8 mouse cellular contexts compared by ENCODE assay signal in genomic region chr8:94899262-94899661, GRCm38 (mm10). TPM values are rescaled to one million over a fixed set of nuclear protein-coding genes. Genes with fewer than 3 reads are reported as not detected.
DNase-seq lines count a peak whose midpoint lies in the region; ATAC-seq lines count a peak whose summit lies in the region.

No protein-coding gene starts in this region.

- WGBS in heart, embryonic 12.5 days = 6% methylated on average over 11 of the region's 11 CpGs
- 19% methylated on average over 11 of the region's 11 CpGs for WGBS in limb, embryonic 15.5 days
- 15% methylated on average over 11 of the region's 11 CpGs for WGBS in neural tube, embryonic 13.5 days

- H3K4me1 ChIP-seq in heart, embryonic 12.5 days (replicated peaks) = peaks cover 52% of the 10 kb centered on the region
- peaks cover 91% of the 10 kb centered on the region for H3K4me1 ChIP-seq in erythroblast, embryonic 14.5 days (ENCODE audit: control insufficient read depth)
- H3K4me1 ChIP-seq in limb, embryonic 15.5 days = peaks cover 53% of the 10 kb centered on the region
- peaks cover 39% of the 10 kb centered on the region for H3K4me1 ChIP-seq in neural tube, embryonic 13.5 days (replicated peaks)

- H3K4me2 ChIP-seq in heart, embryonic 12.5 days = peak overlapping the region; percentile 66
- peak overlapping the region; percentile 31; the same call in 1 of the 2 replicates for H3K4me2 ChIP-seq in limb, embryonic 15.5 days
- peak overlapping the region; percentile 21; the same call in 1 of the 2 replicates for H3K4me2 ChIP-seq in neural tube, embryonic 13.5 days

- no peaks in the 10 kb centered on the region for H3K9me3 ChIP-seq in heart, embryonic 12.5 days (replicated peaks)
- H3K9me3 ChIP-seq in erythroblast, embryonic 14.5 days (ENCODE audit: control insufficient read depth, low read length) = no peaks in the 10 kb centered on the region
- H3K9me3 ChIP-seq in limb, embryonic 15.5 days = no peaks in the 10 kb centered on the region
- no peaks in the 10 kb centered on the region for H3K9me3 ChIP-seq in neural tube, embryonic 13.5 days

- peaks cover 27% of the 10 kb centered on the region for H3K36me3 ChIP-seq in heart, embryonic 12.5 days
- H3K36me3 ChIP-seq in erythroblast, embryonic 14.5 days (ENCODE audit: control insufficient read depth) = peaks cover 10% of the 10 kb centered on the region
- H3K36me3 ChIP-seq in limb, embryonic 15.5 days = peaks cover 22% of the 10 kb centered on the region
- no peaks in the 10 kb centered on the region for H3K36me3 ChIP-seq in neural tube, embryonic 13.5 days

- DNase-seq in heart, adult 11 months = no peak
- DNase-seq in layer of hippocampus, postnatal 36 days = no peak
- no peak for DNase-seq in cerebellum, postnatal 10 days
- DNase-seq in cerebellum, adult 18-20 months = no peak

- ATAC-seq in heart, embryonic 12.5 days (ENCODE audit: insufficient number of reproducible peaks, low FRiP score) = peak; percentile 84
- ATAC-seq in limb, embryonic 15.5 days (ENCODE audit: insufficient number of reproducible peaks, low FRiP score, low TSS enrichment, low read depth) = no peak
- 0 out of 2 replicates have a peak, but pooled peaks have one; percentile 13 for ATAC-seq in neural tube, embryonic 13.5 days (ENCODE audit: low read depth)

- H3K27me3 ChIP-seq in heart, embryonic 12.5 days (replicated peaks) = no peaks in the 10 kb centered on the region
- peaks cover 6% of the 10 kb centered on the region for H3K27me3 ChIP-seq in erythroblast, embryonic 14.5 days (ENCODE audit: control insufficient read depth)
- H3K27me3 ChIP-seq in limb, embryonic 15.5 days = no peaks in the 10 kb centered on the region
- H3K27me3 ChIP-seq in neural tube, embryonic 13.5 days = no peaks in the 10 kb centered on the region

- H3K9ac ChIP-seq in heart, embryonic 12.5 days = peak overlapping the region; percentile 49
- no peak overlapping the region for H3K9ac ChIP-seq in limb, embryonic 15.5 days
- 0 out of 2 replicates have a peak overlapping the region, but pooled peaks have one; percentile 12 for H3K9ac ChIP-seq in neural tube, embryonic 13.5 days

- peak overlapping the region; percentile 21 for H3K4me3 ChIP-seq in heart, embryonic 12.5 days
- peak overlapping the region; percentile 75 for H3K4me3 ChIP-seq in erythroblast, embryonic 14.5 days (replicated peaks)
- H3K4me3 ChIP-seq in limb, embryonic 15.5 days = no peak overlapping the region
- no peak overlapping the region for H3K4me3 ChIP-seq in neural tube, embryonic 13.5 days

- peak overlapping the region; percentile 95 for H3K27ac ChIP-seq in heart, embryonic 12.5 days (ENCODE audit: poor library complexity, severe bottlenecking)
- H3K27ac ChIP-seq in limb, embryonic 15.5 days = no peak overlapping the region
- 0 out of 2 replicates have a peak overlapping the region, but pooled peaks have one; percentile 15 for H3K27ac ChIP-seq in neural tube, embryonic 13.5 days (replicated peaks)

RNA-seq across cellular contexts. Expression of gene Ccdc102a, which starts 18.6 kb away (rescaled TPM):
- 26.2 and 28.2 TPM in 2 replicates for polyA plus RNA-seq in heart, embryonic 12.5 days (2016; fragmentation: Nextera tagmentation; extraction: Ambion mirVana)
- polyA plus RNA-seq in erythroblast, embryonic 14.5 days (2012) = 0.02 and 0.06 TPM in 2 replicates
- 39.5 and 41.8 TPM in 2 replicates for polyA plus RNA-seq in limb, embryonic 15.5 days (2015; fragmentation: Nextera tagmentation; extraction: Ambion mirVana)
- polyA plus RNA-seq in neural tube, embryonic 13.5 days (2015; fragmentation: Nextera tagmentation; extraction: Ambion mirVana) = 8.1 and 10.1 TPM in 2 replicates
- total RNA-seq in layer of hippocampus, postnatal 36 days (2021) = 1 to 10 TPM; 1.1 to 2.1 TPM

RNA-seq across cellular contexts. Expression of gene Dok4, which starts 23.1 kb away (rescaled TPM):
- polyA plus RNA-seq in heart, embryonic 12.5 days (2016; fragmentation: Nextera tagmentation; extraction: Ambion mirVana) = 53.3 and 54.2 TPM in 2 replicates
- polyA plus RNA-seq in erythroblast, embryonic 14.5 days (2012) = 11.8 and 12.5 TPM in 2 replicates
- polyA plus RNA-seq in limb, embryonic 15.5 days (2015; fragmentation: Nextera tagmentation; extraction: Ambion mirVana) = 28.2 and 32.1 TPM in 2 replicates
- 80.2 and 103 TPM in 2 replicates for polyA plus RNA-seq in neural tube, embryonic 13.5 days (2015; fragmentation: Nextera tagmentation; extraction: Ambion mirVana)
- total RNA-seq in layer of hippocampus, postnatal 36 days (2021) = 10 to 100 TPM; 27.4 to 27.6 TPM

RNA-seq across cellular contexts. Expression of gene Adgrg5, which starts 24.2 kb away (rescaled TPM):
- polyA plus RNA-seq in heart, embryonic 12.5 days (2016; fragmentation: Nextera tagmentation; extraction: Ambion mirVana) = 0.09 TPM in 1 of 2 replicates, not detected in the other
- 0.03 TPM in 1 of 2 replicates, not detected in the other for polyA plus RNA-seq in erythroblast, embryonic 14.5 days (2012)
- 0.22 TPM in 1 of 2 replicates, not detected in the other for polyA plus RNA-seq in limb, embryonic 15.5 days (2015; fragmentation: Nextera tagmentation; extraction: Ambion mirVana)
- 0.07 and 0.48 TPM in 2 replicates for polyA plus RNA-seq in neural tube, embryonic 13.5 days (2015; fragmentation: Nextera tagmentation; extraction: Ambion mirVana)
- total RNA-seq in layer of hippocampus, postnatal 36 days (2021) = not detected

RNA-seq across cellular contexts. Expression of gene Polr2c, which starts 42.0 kb away (rescaled TPM):
- 122 and 126 TPM in 2 replicates for polyA plus RNA-seq in heart, embryonic 12.5 days (2016; fragmentation: Nextera tagmentation; extraction: Ambion mirVana)
- 3.5 and 4.1 TPM in 2 replicates for polyA plus RNA-seq in erythroblast, embryonic 14.5 days (2012)
- polyA plus RNA-seq in limb, embryonic 15.5 days (2015; fragmentation: Nextera tagmentation; extraction: Ambion mirVana) = 121 and 122 TPM in 2 replicates
- polyA plus RNA-seq in neural tube, embryonic 13.5 days (2015; fragmentation: Nextera tagmentation; extraction: Ambion mirVana) = 116 and 125 TPM in 2 replicates
- total RNA-seq in layer of hippocampus, postnatal 36 days (2021) = 10 to 100 TPM; 62.4 to 71.5 TPM

Comparison
In these comparisons a context has a peak if more than half of its experiments do, and no peak if none do; other contexts are left out.
1. H3K4me3 ChIP-seq: peak in heart, embryonic 12.5 days (single experiment) and erythroblast, embryonic 14.5 days (single experiment); none in limb, embryonic 15.5 days (single experiment) and neural tube, embryonic 13.5 days (single experiment).
2. Peak in every context shown above with its lines, with median percentiles within 50 percentile points of each other: H3K4me2 ChIP-seq.